Mouse (Mus musculus): ENCODE measurements around the gene Arntl2. TPM values are rescaled to one million over a fixed set of nuclear protein-coding genes. Genes with fewer than 3 reads are reported as not detected.

The Arntl2 gene
- polyA plus RNA-seq, 1 experiment from 2014 or later, result 3.1 TPM

DNA sequence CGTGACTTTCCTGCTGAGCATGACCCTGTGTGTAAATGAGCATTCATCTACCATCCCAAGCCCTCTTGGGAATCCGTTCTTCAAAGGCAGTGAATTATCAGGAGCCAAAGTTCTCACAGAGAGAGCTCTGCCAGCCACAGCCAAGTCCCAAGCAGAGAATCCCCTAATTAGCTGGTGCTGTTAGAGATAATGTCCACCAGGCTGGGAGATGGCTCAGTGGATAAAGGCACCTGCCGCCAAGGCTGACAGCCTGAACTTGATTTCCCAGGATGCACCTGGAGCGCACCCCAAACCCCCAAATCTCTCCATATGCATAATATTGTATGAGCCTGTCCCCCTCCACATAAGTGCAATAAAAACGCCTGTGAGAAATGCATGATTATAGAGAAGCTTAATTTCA is 49.5 kb downstream of the Arntl2 start:
- no peaks in the 10 kb centered on the region for H3K9me3 ChIP-seq (ENCODE audit: control insufficient read depth, low read length)
- WGBS, result 82% methylated on average over 5 of the region's 5 CpGs
- DNase-seq (ENCODE audit: low spot score) (no peak), ATAC-seq (ENCODE audit: insufficient number of reproducible peaks, low FRiP score, low TSS enrichment, low read depth) (no peak)
- H3K4me2 ChIP-seq (ENCODE audit: low read depth, severe bottlenecking), result no peak overlapping the region
- no peak overlapping the region for H3K9ac ChIP-seq (ENCODE audit: low read length)
- H3K4me3 ChIP-seq (ENCODE audit: low read depth, low read length), result no peak overlapping the region
- no peaks in the 10 kb centered on the region for H3K27me3 ChIP-seq (ENCODE audit: control insufficient read depth, insufficient read depth, low read length)
- H3K27ac ChIP-seq (replicated peaks; ENCODE audit: low read depth, low read length), result no peak overlapping the region
- H3K4me1 ChIP-seq (ENCODE audit: control insufficient read depth, insufficient read depth, low read length), result no peaks in the 10 kb centered on the region
- no peaks in the 10 kb centered on the region for H3K36me3 ChIP-seq (ENCODE audit: control insufficient read depth, insufficient read depth, low read length)

- 82% methylated on average over 15 of the region's 15 CpGs for WGBS
- Histone ChIP-seq H3K4me2 (ENCODE audit: low read depth, severe bottlenecking) (no peak overlapping the region), H3K9ac (ENCODE audit: low read length) (no peak overlapping the region), H3K4me3 (ENCODE audit: low read depth, low read length) (no peak overlapping the region), H3K27ac (replicated peaks; ENCODE audit: low read depth, low read length) (no peak overlapping the region), H3K4me1 (ENCODE audit: control insufficient read depth, insufficient read depth, low read length) (no peaks in the 10 kb centered on the region), H3K9me3 (ENCODE audit: control insufficient read depth, low read length) (no peaks in the 10 kb centered on the region), H3K36me3 (ENCODE audit: control insufficient read depth, insufficient read depth, low read length) (no peaks in the 10 kb centered on the region), H3K27me3 (ENCODE audit: control insufficient read depth, insufficient read depth, low read length) (no peaks in the 10 kb centered on the region)
- ATAC-seq (ENCODE audit: insufficient number of reproducible peaks, low FRiP score, low TSS enrichment, low read depth) (no peak), DNase-seq (ENCODE audit: low spot score) (no peak)
Measured at GRCm38 (mm10) chr6:146845961-146846750, 50.3 kb downstream of the Arntl2 start.

DNA sequence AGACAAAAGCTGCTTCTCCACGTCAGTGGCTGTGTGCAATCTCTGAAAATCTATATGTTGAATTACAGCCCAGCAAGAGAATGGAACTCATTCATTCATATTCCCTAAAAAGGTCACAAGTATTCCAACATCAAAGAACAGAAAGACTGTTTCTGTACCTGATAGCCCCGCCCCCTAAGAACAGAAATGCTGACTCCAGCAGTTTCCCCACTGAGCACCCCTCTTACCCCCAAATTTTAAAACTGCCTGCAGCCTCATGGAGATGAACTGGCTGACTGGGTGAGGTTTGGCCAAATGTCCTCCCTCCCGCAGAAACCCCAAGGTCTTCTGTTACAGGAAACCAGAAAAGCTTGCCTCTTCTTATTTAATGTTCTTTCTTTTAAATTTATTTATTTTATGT is 51.5 kb downstream of the Arntl2 start:
- H3K27ac ChIP-seq (replicated peaks; ENCODE audit: low read depth, low read length), result no peak overlapping the region
- DNase-seq (ENCODE audit: low spot score) (no peak), ATAC-seq (ENCODE audit: insufficient number of reproducible peaks, low FRiP score, low TSS enrichment, low read depth) (no peak)
- no peaks in the 10 kb centered on the region for H3K36me3 ChIP-seq (ENCODE audit: control insufficient read depth, insufficient read depth, low read length)
- WGBS, result 84% methylated on average over 3 of the region's 3 CpGs
- H3K27me3 ChIP-seq (ENCODE audit: control insufficient read depth, insufficient read depth, low read length), result no peaks in the 10 kb centered on the region
- H3K4me2 ChIP-seq (ENCODE audit: low read depth, severe bottlenecking), result no peak overlapping the region
- H3K4me1 ChIP-seq (ENCODE audit: control insufficient read depth, insufficient read depth, low read length), result no peaks in the 10 kb centered on the region
- H3K4me3 ChIP-seq (ENCODE audit: low read depth, low read length), result no peak overlapping the region
- H3K9me3 ChIP-seq (ENCODE audit: control insufficient read depth, low read length), result no peaks in the 10 kb centered on the region
- H3K9ac ChIP-seq (ENCODE audit: low read length), result no peak overlapping the region

GRCm38 (mm10) chr6:146848281-146848680 is 52.4 kb downstream of the Arntl2 start:
- Histone ChIP-seq H3K4me3 (ENCODE audit: low read depth, low read length) (no peak overlapping the region), H3K4me1 (ENCODE audit: control insufficient read depth, insufficient read depth, low read length) (no peaks in the 10 kb centered on the region), H3K27ac (replicated peaks; ENCODE audit: low read depth, low read length) (no peak overlapping the region), H3K27me3 (ENCODE audit: control insufficient read depth, insufficient read depth, low read length) (no peaks in the 10 kb centered on the region), H3K9ac (ENCODE audit: low read length) (no peak overlapping the region), H3K9me3 (ENCODE audit: control insufficient read depth, low read length) (no peaks in the 10 kb centered on the region), H3K36me3 (ENCODE audit: control insufficient read depth, insufficient read depth, low read length) (no peaks in the 10 kb centered on the region), H3K4me2 (ENCODE audit: low read depth, severe bottlenecking) (no peak overlapping the region)
- DNase-seq (ENCODE audit: low spot score) (no peak), ATAC-seq (ENCODE audit: insufficient number of reproducible peaks, low FRiP score, low TSS enrichment, low read depth) (no peak)
- WGBS, result 89% methylated on average over 3 of the region's 3 CpGs

DNA sequence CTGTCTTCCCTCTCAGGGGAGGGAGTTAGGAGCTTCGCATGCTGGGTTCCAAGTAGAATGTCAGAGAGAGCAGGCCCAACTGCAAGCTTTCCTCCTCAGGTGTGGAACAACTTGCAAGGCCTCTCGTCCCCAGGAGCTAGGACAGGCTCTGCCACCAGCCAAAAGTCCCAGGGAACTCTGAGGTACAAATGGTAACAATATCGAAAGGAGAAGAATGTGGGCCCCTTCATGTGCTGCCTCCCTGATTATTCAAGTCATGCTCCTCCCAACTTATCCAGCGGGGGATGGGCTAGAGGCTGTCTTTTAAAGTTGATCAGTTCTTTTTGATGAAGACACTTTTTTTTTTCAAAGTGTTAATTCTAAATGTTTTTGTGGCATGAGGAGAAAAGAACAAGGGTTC is 54.2 kb downstream of the Arntl2 start, which contains the start of gene Smco2:
Gene Smco2, plus strand, starts transcription at position 55 of the 400 bp plus-strand sequence.
- Histone ChIP-seq H3K4me1 (ENCODE audit: control insufficient read depth, insufficient read depth, low read length) (no peaks in the 10 kb centered on the region), H3K27me3 (ENCODE audit: control insufficient read depth, insufficient read depth, low read length) (no peaks in the 10 kb centered on the region), H3K4me2 (ENCODE audit: low read depth, severe bottlenecking) (no peak within 1 kb of the TSS), H3K4me3 (ENCODE audit: low read depth, low read length) (no peak within 1 kb of the TSS), H3K27ac (replicated peaks; ENCODE audit: low read depth, low read length) (no peak within 1 kb of the TSS), H3K9me3 (ENCODE audit: control insufficient read depth, low read length) (no peaks in the 10 kb centered on the region), H3K36me3 (ENCODE audit: control insufficient read depth, insufficient read depth, low read length) (no peaks in the 10 kb centered on the region), H3K9ac (ENCODE audit: low read length) (no peak within 1 kb of the TSS)
- ATAC-seq (ENCODE audit: insufficient number of reproducible peaks, low FRiP score, low TSS enrichment, low read depth) (no peak), DNase-seq (ENCODE audit: low spot score) (no peak)
- 75% methylated on average over 4 of the region's 4 CpGs for WGBS

GRCm38 (mm10) chr6:146851916-146852315 is 56.1 kb downstream of the Arntl2 start:
- Histone ChIP-seq H3K9me3 (ENCODE audit: control insufficient read depth, low read length) (no peaks in the 10 kb centered on the region; the same call in 1 of the 2 replicates), H3K27me3 (ENCODE audit: control insufficient read depth, insufficient read depth, low read length) (no peaks in the 10 kb centered on the region), H3K36me3 (ENCODE audit: control insufficient read depth, insufficient read depth, low read length) (no peaks in the 10 kb centered on the region), H3K4me2 (ENCODE audit: low read depth, severe bottlenecking) (no peak overlapping the region), H3K9ac (ENCODE audit: low read length) (no peak overlapping the region), H3K4me3 (ENCODE audit: low read depth, low read length) (no peak overlapping the region), H3K27ac (replicated peaks; ENCODE audit: low read depth, low read length) (no peak overlapping the region), H3K4me1 (ENCODE audit: control insufficient read depth, insufficient read depth, low read length) (no peaks in the 10 kb centered on the region)
- ATAC-seq (ENCODE audit: insufficient number of reproducible peaks, low FRiP score, low TSS enrichment, low read depth), result no peak
- 82% methylated on average over 3 of the region's 3 CpGs for WGBS
- no peak for DNase-seq (ENCODE audit: low spot score)

DNA sequence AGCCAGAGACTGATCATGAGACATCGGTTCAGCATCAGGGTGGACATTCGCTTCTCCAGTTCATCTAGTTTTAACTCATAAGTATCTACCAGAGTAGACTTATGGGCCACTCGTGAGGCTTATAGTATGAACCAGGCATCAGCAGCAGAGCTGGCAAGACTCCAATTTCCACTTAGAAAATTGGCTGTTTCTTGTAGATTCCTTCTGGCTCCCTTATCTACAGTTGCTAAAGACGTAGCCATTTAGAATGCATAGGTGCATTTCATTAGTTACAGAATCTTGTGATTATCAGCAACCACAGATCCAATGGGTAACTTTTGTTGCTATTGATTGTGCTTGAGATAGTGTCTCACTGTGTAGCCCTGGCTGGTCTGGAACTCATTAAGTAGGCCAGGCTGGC is 56.9 kb downstream of the Arntl2 start:
- Histone ChIP-seq H3K4me3 (ENCODE audit: low read depth, low read length) (no peak overlapping the region), H3K27ac (replicated peaks; ENCODE audit: low read depth, low read length) (no peak overlapping the region), H3K4me2 (ENCODE audit: low read depth, severe bottlenecking) (no peak overlapping the region), H3K27me3 (ENCODE audit: control insufficient read depth, insufficient read depth, low read length) (no peaks in the 10 kb centered on the region), H3K4me1 (ENCODE audit: control insufficient read depth, insufficient read depth, low read length) (no peaks in the 10 kb centered on the region), H3K36me3 (ENCODE audit: control insufficient read depth, insufficient read depth, low read length) (no peaks in the 10 kb centered on the region), H3K9ac (ENCODE audit: low read length) (no peak overlapping the region), H3K9me3 (ENCODE audit: control insufficient read depth, low read length) (no peaks in the 10 kb centered on the region; the same call in 1 of the 2 replicates)
- DNase-seq (ENCODE audit: low spot score), result no peak
- 79% methylated on average over 4 of the region's 4 CpGs for WGBS
- no peak for ATAC-seq (ENCODE audit: insufficient number of reproducible peaks, low FRiP score, low TSS enrichment, low read depth)

GRCm38 (mm10) chr6:146855185-146855584 is 59.3 kb downstream of the Arntl2 start:
- no peaks in the 10 kb centered on the region for H3K4me1 ChIP-seq (ENCODE audit: control insufficient read depth, insufficient read depth, low read length)
- WGBS, result 94% methylated on average over 9 of the region's 9 CpGs

More at GRCm38 (mm10) chr6:146855185-146855584, 59.3 kb downstream of the Arntl2 start:
- no peak overlapping the region for H3K27ac ChIP-seq (replicated peaks; ENCODE audit: low read depth, low read length)
- DNase-seq (ENCODE audit: low spot score) (no peak), ATAC-seq (ENCODE audit: insufficient number of reproducible peaks, low FRiP score, low TSS enrichment, low read depth) (no peak)
- no peaks in the 10 kb centered on the region for H3K36me3 ChIP-seq (ENCODE audit: control insufficient read depth, insufficient read depth, low read length)
- H3K9ac ChIP-seq (ENCODE audit: low read length), result no peak overlapping the region
- H3K27me3 ChIP-seq (ENCODE audit: control insufficient read depth, insufficient read depth, low read length), result no peaks in the 10 kb centered on the region
- no peak overlapping the region for H3K4me2 ChIP-seq (ENCODE audit: low read depth, severe bottlenecking)
- H3K4me3 ChIP-seq (ENCODE audit: low read depth, low read length), result no peak overlapping the region
- no peaks in the 10 kb centered on the region; the same call in 1 of the 2 replicates for H3K9me3 ChIP-seq (ENCODE audit: control insufficient read depth, low read length)
